15 mouse cellular contexts compared by ENCODE assay signal in the genomic region with DNA sequence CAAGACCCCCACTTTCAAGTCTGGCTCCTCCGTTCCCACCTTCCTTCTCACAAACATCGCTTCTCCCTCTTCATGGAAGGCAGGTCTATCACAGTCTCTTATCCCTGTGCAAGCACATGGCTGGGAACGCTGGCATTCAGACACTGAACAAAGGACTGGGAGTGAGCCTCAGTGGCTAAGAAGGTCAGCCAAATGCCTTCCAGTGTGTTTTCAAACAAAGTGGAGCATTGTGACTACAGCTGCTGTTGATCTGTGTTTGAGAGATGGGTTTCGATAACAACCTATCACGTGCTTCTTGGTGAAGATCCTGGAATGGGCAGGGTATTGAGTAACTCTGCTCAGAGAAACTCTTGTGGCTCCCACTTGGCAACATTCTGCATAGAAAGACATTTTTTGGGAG. TPM values are rescaled to one million over a fixed set of nuclear protein-coding genes. Genes with fewer than 3 reads are reported as not detected.
DNase-seq lines count a peak whose midpoint lies in the region.
"Had no signal": no experiment of that assay in that cellular context is flagged by ENCODE, and none has a peak within 500 bp of the region (broad histone marks: within the 10 kb centered on the region; RNA-seq: fewer than 3 reads in every experiment).

No protein-coding gene starts in this region.

- intact Hi-C loops in left cerebral cortex, postnatal 14 days (cut with DNase I), result no loop called here

- DNase-seq in left cerebral cortex, adult 11 months (ENCODE audit: low spot score), result peak; percentile 25
- DNase-seq in left cerebral cortex, postnatal 14 days (ENCODE audit: low spot score in 2 of 2), result no peak
- DNase-seq in brain, adult 2 months (ENCODE audit: low read depth, low spot score), result peak; percentile 90
- DNase-seq in embryo, embryonic 10.5 days (ENCODE audit: low spot score), result peak; percentile 7
- DNase-seq in lung, postnatal 14 days, result peak; percentile 2
- no peak for DNase-seq in adrenal gland, postnatal 10 days
- no peak for DNase-seq in urinary bladder, postnatal 10 days (ENCODE audit: low spot score)
- DNase-seq: cerebellum, adult 11 months; cerebellum, postnatal 25 days; heart, adult 11 months; kidney, adult 9 months; thymus, postnatal 36 days had no signal

RNA-seq across cellular contexts. Expression of gene Bpifa6, which starts 4.5 kb away (rescaled TPM):
- not detected for total RNA-seq in left cerebral cortex, postnatal 14 days (2021)
- total RNA-seq in adrenal gland, postnatal 10 days (2021), result not detected
- total RNA-seq: ES-E14; hematopoietic stem cell, adult 5-6 weeks; megakaryocyte, adult 5-6 weeks had no signal

RNA-seq across cellular contexts. Expression of gene Bpifb4, which starts 32.2 kb away (rescaled TPM):
- not detected for total RNA-seq in left cerebral cortex, postnatal 14 days (2021)
- not detected for total RNA-seq in adrenal gland, postnatal 10 days (2021)
- total RNA-seq: ES-E14; hematopoietic stem cell, adult 5-6 weeks; megakaryocyte, adult 5-6 weeks had no signal

RNA-seq across cellular contexts. Expression of gene Bpifa2, which starts 37.8 kb away (rescaled TPM):
- not detected for total RNA-seq in left cerebral cortex, postnatal 14 days (2021)
- total RNA-seq in adrenal gland, postnatal 10 days (2021), result under 1 TPM; 0.70 to 0.75 TPM
- total RNA-seq: ES-E14; hematopoietic stem cell, adult 5-6 weeks; megakaryocyte, adult 5-6 weeks had no signal

RNA-seq across cellular contexts. Expression of gene Bpifb3, which starts 52.2 kb away (rescaled TPM):
- total RNA-seq in left cerebral cortex, postnatal 14 days (2021), result not detected
- total RNA-seq in adrenal gland, postnatal 10 days (2021), result not detected
- total RNA-seq: ES-E14; hematopoietic stem cell, adult 5-6 weeks; megakaryocyte, adult 5-6 weeks had no signal

Comparison
In these comparisons a context has a peak if more than half of its experiments do, and no peak if none do; other contexts are left out.
1. DNase-seq: peak in left cerebral cortex, adult 11 months (single experiment), brain, adult 2 months (single experiment), embryo, embryonic 10.5 days (single experiment) and lung, postnatal 14 days (single experiment); none in left cerebral cortex, postnatal 14 days (0 of 2), adrenal gland, postnatal 10 days (single experiment) and urinary bladder, postnatal 10 days (single experiment).